Mouse (Mus musculus) liver, adult 2 months (tissue): ENCODE data around the gene Otud1. TPM values are rescaled to one million over a fixed set of nuclear protein-coding genes. Genes with fewer than 3 reads are reported as not detected.
A peak's percentile ranks its signal among the peaks of the same experiment; 100 is the strongest.

Source experiments
- DNase-seq: peaks from one replicate; pipeline ENCODE4 v3.0.0-alpha.2; 2011; ENCODE audit warnings: low read depth, low spot score; ENCODE audit errors: extremely low read depth
- H3K27ac ChIP-seq: fragments of 200-500 bp; replicated peaks from 2 replicates; pipeline ENCODE4 v1.5.1; 2012; ENCODE audit warnings: low read depth, mild to moderate bottlenecking, control low read depth, inconsistent platforms, low read length; ENCODE audit not compliant: insufficient read depth
- H3K27me3 ChIP-seq: fragments of 200-500 bp; 2 replicates; pipeline ENCODE4 v1.6.1; 2012; ENCODE audit warnings: mild to moderate bottlenecking, moderate library complexity, low read length, inconsistent platforms; ENCODE audit not compliant: control insufficient read depth, insufficient read depth
- H3K36me3 ChIP-seq: fragments of 200-500 bp; 2 replicates; pipeline ENCODE4 v1.6.1; 2012; ENCODE audit warnings: low read length, inconsistent platforms; ENCODE audit not compliant: control insufficient read depth, insufficient read depth
- H3K4me1 ChIP-seq: fragments of 200-500 bp; 2 replicates; pipeline ENCODE4 v1.6.1; 2011; ENCODE audit warnings: low read length; ENCODE audit not compliant: control insufficient read depth, insufficient read depth
- H3K4me3 ChIP-seq: fragments of 200-500 bp; 2 replicates; pipeline ENCODE4 v1.5.1; 2011; ENCODE audit warnings: low read depth, mild to moderate bottlenecking, control low read depth, low read length, moderate library complexity; ENCODE audit not compliant: insufficient read depth
- H3K79me2 ChIP-seq: fragments of 200-500 bp; 2 replicates; pipeline ENCODE4 v1.6.1; 2012; ENCODE audit warnings: inconsistent platforms, mild to moderate bottlenecking, low read length, moderate library complexity; ENCODE audit not compliant: control insufficient read depth, insufficient read depth
- H3K9ac ChIP-seq: fragments of 200-500 bp; 2 replicates; pipeline ENCODE4 v1.6.1; 2012; ENCODE audit warnings: low read depth, mild to moderate bottlenecking, control low read depth, inconsistent platforms, low read length
- CTCF ChIP-seq: fragments of 200-500 bp; IDR thresholded peaks from 2 replicates; pipeline ENCODE4 v1.5.1; 2011; ENCODE audit warnings: low read depth, low read length, control low read depth
- POLR2A ChIP-seq: fragments of 200-500 bp; IDR thresholded peaks from 2 replicates; pipeline ENCODE4 v1.6.1; 2011; ENCODE audit warnings: low read length, control low read depth; ENCODE audit not compliant: insufficient read depth; ENCODE audit errors: extremely low read depth
- WGBS: fragments of 180-500 bp; shearing (Covaris S2); methylation state at CpG from one replicate; pipeline ENCODE4 v1.1.7; 2018; 5-methylcytosine and 5-hydroxymethylcytosine counted together
- polyA plus RNA-seq: library from polyadenylated mRNA; depleted of rRNA; stranded (reverse); fragments of >200 nt; gene quantifications from 2 replicates; pipeline ENCODE4 v1.2.3, GENCODE M21; 2012; rRNA removed
- total RNA-seq: library from RNA; depleted of rRNA; stranded (reverse); fragments of >200 nt; gene quantifications from 2 replicates; pipeline ENCODE4 v1.2.3, GENCODE M21; 2014; rRNA removed

The Otud1 gene
- total RNA-seq (3.0 and 4.3 TPM in 2 replicates), polyA plus RNA-seq (2.7 and 3.3 TPM in 2 replicates)

DNA sequence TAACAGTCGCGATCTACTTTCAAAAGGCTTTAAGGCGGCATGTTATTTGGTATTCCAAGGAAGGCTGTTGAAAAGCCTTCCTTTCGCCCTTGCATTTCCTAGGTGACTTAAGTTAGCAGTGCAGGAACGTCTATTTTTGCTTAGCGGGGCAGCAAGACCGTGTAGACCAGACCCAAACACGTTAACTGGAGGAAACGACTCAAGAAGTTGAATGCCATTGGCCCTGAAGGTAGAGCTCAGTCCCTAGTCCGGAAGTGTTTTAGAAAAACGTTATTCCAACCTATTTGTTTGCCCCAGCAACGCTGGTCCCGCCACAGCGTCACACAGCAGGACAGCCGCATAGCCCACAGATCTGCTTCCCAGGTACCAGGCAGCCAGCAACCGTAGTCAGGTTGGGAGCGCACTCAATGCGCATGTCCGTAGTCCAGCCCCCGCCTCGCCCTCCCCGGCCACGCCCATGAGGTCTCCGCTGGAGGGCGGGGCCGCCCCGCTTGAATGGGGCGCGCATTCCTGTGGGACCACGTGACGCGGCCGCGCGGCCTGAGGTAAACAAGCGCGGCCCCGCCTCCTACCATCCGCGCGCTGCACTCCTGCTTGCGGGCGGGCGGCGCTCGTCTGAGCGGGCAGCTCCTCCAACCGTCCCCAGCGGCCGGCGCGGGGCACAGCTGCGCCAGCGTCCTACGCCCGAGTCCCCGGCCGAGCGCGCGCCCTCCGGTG lies at the start of gene Otud1:
Otud1 (plus strand) TSS at position 595 of the 717 bp plus-strand sequence.
- under 1% methylated on average over 62 of the region's 62 CpGs for WGBS
- TF ChIP-seq CTCF (peak; percentile 32), POLR2A (peak; percentile 79)

GRCm38 (mm10) chr2:19607852-19608251 lies 49.7 kb upstream of the Otud1 start:
- H3K27ac ChIP-seq: no peak overlapping the region
- DNase-seq: no peak
- no peaks in the 10 kb centered on the region for H3K36me3 ChIP-seq
- H3K4me3 ChIP-seq: no peak overlapping the region
- no peak overlapping the region for H3K9ac ChIP-seq
- no peaks in the 10 kb centered on the region for H3K27me3 ChIP-seq
- TF ChIP-seq CTCF (no peak), POLR2A (no peak)
- 84% methylated on average over 1 of the region's 1 CpGs for WGBS
- no peaks in the 10 kb centered on the region for H3K79me2 ChIP-seq
- H3K4me1 ChIP-seq: no peaks in the 10 kb centered on the region

More for the DNA sequence above, at the start of gene Otud1:
- Histone ChIP-seq H3K27ac (peak within 1 kb of the TSS; percentile 77), H3K36me3 (no peaks in the 10 kb centered on the region), H3K79me2 (peaks cover 8% of the 10 kb centered on the region; the same call in 1 of the 2 replicates), H3K9ac (peak within 1 kb of the TSS; percentile 98), H3K4me3 (peak within 1 kb of the TSS; percentile 83), H3K4me1 (peaks cover 5% of the 10 kb centered on the region), H3K27me3 (no peaks in the 10 kb centered on the region)
- peak; percentile 88 for DNase-seq

DNA sequence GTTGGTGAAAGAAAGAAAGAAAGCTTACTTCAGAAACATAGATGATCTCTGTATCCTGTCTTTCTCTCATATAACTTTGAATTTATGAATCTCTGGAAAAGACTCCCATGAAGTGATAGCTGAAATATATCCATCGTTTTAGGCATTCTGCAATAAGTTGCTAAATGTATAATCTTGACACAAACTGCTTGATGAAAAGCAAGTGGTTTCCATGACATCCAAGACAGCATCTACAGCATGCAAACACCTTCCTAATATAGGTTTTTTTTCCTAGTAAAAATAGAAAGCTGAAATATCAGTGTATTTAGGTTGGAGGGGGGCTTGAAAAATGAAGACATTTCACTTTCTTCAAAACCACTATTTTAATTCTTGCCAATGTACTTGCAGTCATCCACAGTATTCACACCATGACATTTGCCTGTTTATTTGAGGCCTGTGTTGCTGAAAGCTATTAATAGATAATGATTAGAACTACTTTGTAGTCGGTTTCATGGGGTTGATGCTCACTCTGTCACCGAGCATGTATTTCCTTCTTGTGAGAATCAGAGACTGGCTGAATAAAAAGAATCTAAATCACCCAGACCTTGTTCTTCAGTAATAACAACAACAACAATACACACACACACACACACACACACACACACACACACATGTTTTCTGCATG lies 49.0 kb upstream of the Otud1 start:
- H3K27ac ChIP-seq: no peak overlapping the region
- DNase-seq: no peak
- H3K79me2 ChIP-seq: no peaks in the 10 kb centered on the region
- H3K27me3 ChIP-seq: no peaks in the 10 kb centered on the region
- WGBS: 77% methylated on average over 3 of the region's 3 CpGs
- no peak for TF ChIP-seq CTCF
- TF ChIP-seq POLR2A: no peak
- H3K36me3 ChIP-seq: no peaks in the 10 kb centered on the region
- H3K9ac ChIP-seq: no peak overlapping the region
- no peak overlapping the region for H3K4me3 ChIP-seq
- H3K4me1 ChIP-seq: no peaks in the 10 kb centered on the region

DNA sequence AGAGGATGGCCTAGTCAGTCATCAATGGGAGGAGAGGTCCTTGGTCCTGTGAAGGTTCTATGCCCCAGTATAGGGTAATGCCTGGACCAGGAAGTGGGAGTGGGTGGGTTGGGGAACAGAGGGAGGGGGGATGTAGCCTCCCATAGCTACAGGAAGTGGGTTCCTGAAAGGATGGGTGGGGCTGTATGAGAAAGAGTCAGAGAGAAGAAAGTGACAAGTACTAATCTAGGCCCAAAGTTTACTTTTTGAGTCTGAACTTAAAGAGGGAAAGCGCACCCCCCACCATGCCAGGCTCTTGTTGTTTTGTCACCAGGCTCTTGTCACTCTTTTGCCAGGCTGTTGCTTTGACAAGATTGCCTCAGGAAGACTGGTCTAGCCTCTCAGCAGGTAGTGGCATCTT lies 35.5 kb upstream of the Otud1 start:
- WGBS: 94% methylated on average over 1 of the region's 1 CpGs
- no peak overlapping the region for H3K27ac ChIP-seq
- H3K9ac ChIP-seq: no peak overlapping the region
- no peaks in the 10 kb centered on the region for H3K27me3 ChIP-seq
- no peak overlapping the region for H3K4me3 ChIP-seq
- H3K4me1 ChIP-seq: no peaks in the 10 kb centered on the region
- no peaks in the 10 kb centered on the region for H3K36me3 ChIP-seq
- DNase-seq: no peak
- no peaks in the 10 kb centered on the region for H3K79me2 ChIP-seq
- no peak for TF ChIP-seq CTCF
- TF ChIP-seq POLR2A: no peak

- Histone ChIP-seq H3K4me1 (no peaks in the 10 kb centered on the region), H3K36me3 (no peaks in the 10 kb centered on the region), H3K9ac (no peak overlapping the region), H3K27me3 (no peaks in the 10 kb centered on the region), H3K4me3 (no peak overlapping the region), H3K27ac (no peak overlapping the region), H3K79me2 (no peaks in the 10 kb centered on the region)
- peak; percentile 99 for DNase-seq
- TF ChIP-seq POLR2A: no peak
- TF ChIP-seq CTCF: no peak
- 11% methylated on average over 6 of the region's 6 CpGs for WGBS
These were observed 30.5 kb upstream of the Otud1 start for GRCm38 (mm10) chr2:19627044-19627443.
